Mouse (Mus musculus): ENCODE measurements around the gene Slc9a4. TPM values are rescaled to one million over a fixed set of nuclear protein-coding genes. Genes with fewer than 3 reads are reported as not detected.

Slc9a4 gene
- polyA plus RNA-seq, 1 experiment from 2014 or later: 0.02 TPM

DNA sequence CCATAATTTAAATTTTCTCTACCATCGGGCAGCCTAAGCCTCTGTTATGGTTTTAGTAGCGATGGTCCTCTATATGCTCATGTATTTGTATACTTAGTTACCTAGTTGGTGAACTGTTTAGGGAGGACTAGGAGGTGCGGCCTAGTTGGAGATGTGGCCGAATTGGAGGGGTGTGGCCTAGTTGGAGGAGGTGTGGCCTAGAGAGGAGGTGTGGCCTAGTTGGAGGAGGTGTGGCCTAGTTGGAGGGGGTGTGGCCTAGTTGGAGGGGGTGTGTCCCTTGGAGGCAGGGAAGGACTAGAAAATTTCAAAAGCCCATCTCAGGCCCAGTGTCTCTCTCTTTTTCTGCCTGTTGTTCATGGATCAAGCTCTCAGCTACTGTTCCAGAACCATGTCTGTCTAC lies 91.6 kb downstream of the Slc9a4 start:
- Histone ChIP-seq H3K9me3 (ENCODE audit: low read length) (no peaks in the 10 kb centered on the region), H3K9ac (replicated peaks; ENCODE audit: low read depth) (no peak overlapping the region), H3K4me1 (ENCODE audit: insufficient read depth, low read depth, low read length) (no peaks in the 10 kb centered on the region), H3K27ac (ENCODE audit: low read length) (no peak overlapping the region), H3K4me3 (ENCODE audit: low read depth, low read length) (no peak overlapping the region), H3K27me3 (replicated peaks; ENCODE audit: insufficient read depth, low read length) (no peaks in the 10 kb centered on the region), H3K4me2 (replicated peaks; ENCODE audit: low read depth, low read length) (no peak overlapping the region), H3K36me3 (ENCODE audit: insufficient read depth, low read length) (no peaks in the 10 kb centered on the region)
- TF ChIP-seq CTCF (IDR thresholded peaks at IDR 0.05) (no peak), EP300 (IDR thresholded peaks at IDR 0.05) (no peak)
- WGBS: 98% methylated on average over 4 of the region's 4 CpGs
- ATAC-seq: no peak
- no peak for DNase-seq (ENCODE audit: low spot score)

DNA sequence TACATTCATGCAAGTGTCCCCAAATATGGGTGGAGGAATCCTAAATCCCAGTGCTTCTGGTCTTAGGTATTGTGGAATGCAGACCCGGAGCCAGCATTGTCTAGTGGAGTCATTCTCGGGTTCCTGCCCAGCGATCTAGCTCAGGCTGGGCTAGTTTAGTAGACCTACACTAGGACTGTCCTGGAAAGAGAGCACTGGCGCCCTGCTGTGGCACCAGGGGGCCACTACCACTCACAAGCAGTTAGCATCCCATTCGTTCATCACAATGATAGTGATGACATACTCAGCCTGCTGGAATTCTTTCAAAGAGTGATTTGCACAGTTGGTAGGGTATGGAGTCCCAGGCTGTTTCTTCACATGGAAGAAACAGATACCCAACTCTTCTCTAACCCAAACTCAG lies 97.4 kb downstream of the Slc9a4 start:
- H3K4me3 ChIP-seq (ENCODE audit: low read depth, low read length): no peak overlapping the region
- TF ChIP-seq EP300 (IDR thresholded peaks at IDR 0.05): no peak
- TF ChIP-seq CTCF (IDR thresholded peaks at IDR 0.05): peak; percentile 34

More for the DNA sequence above, 97.4 kb downstream of the Slc9a4 start:
- Histone ChIP-seq H3K36me3 (ENCODE audit: insufficient read depth, low read length) (no peaks in the 10 kb centered on the region), H3K4me1 (ENCODE audit: insufficient read depth, low read depth, low read length) (no peaks in the 10 kb centered on the region), H3K9ac (replicated peaks; ENCODE audit: low read depth) (no peak overlapping the region), H3K27me3 (replicated peaks; ENCODE audit: insufficient read depth, low read length) (peaks cover 21% of the 10 kb centered on the region), H3K4me2 (replicated peaks; ENCODE audit: low read depth, low read length) (no peak overlapping the region), H3K9me3 (ENCODE audit: low read length) (no peaks in the 10 kb centered on the region), H3K27ac (ENCODE audit: low read length) (no peak overlapping the region)
- WGBS: 46% methylated on average over 5 of the region's 5 CpGs
- ATAC-seq: no peak
- DNase-seq (ENCODE audit: low spot score): no peak

Other genes starting within 250 kb of the Slc9a4 start
- 0.39 and 0.44 TPM in 2 replicates for gene Il1rl1, start 150.5 kb upstream of the Slc9a4 start, polyA plus RNA-seq (2015; fragmentation: Nextera tagmentation; extraction: Ambion mirVana)
- gene Il18r1, start 114.5 kb upstream of the Slc9a4 start, polyA plus RNA-seq (2015; fragmentation: Nextera tagmentation; extraction: Ambion mirVana): 38.2 and 39.5 TPM in 2 replicates
- gene Il18rap, start 64.7 kb upstream of the Slc9a4 start, polyA plus RNA-seq (2015; fragmentation: Nextera tagmentation; extraction: Ambion mirVana): 0.67 and 0.76 TPM in 2 replicates
- 0.11 and 0.13 TPM in 2 replicates for gene Slc9a2, start 100.5 kb downstream of the Slc9a4 start, polyA plus RNA-seq (2015; fragmentation: Nextera tagmentation; extraction: Ambion mirVana)
- gene Mfsd9, start 210.6 kb downstream of the Slc9a4 start, polyA plus RNA-seq (2015; fragmentation: Nextera tagmentation; extraction: Ambion mirVana): 2.4 and 3.0 TPM in 2 replicates
- 0.57 and 1.1 TPM in 2 replicates for gene Tmem182, start 225.5 kb downstream of the Slc9a4 start, polyA plus RNA-seq (2015; fragmentation: Nextera tagmentation; extraction: Ambion mirVana)